Mouse (Mus musculus) E14TG2a.4 (cell line): ENCODE results near the gene Kdm4b.

ENCODE experiments used
- CTCF ChIP-seq: conservative IDR thresholded peaks from 2 replicates; pipeline ENCODE4 v1.5.1; 2014; ENCODE audit warnings: low read length
- NANOG ChIP-seq: IDR thresholded peaks from 2 replicates; pipeline ENCODE4 v1.6.1; 2014; ENCODE audit warnings: borderline replicate concordance, low read length, mixed read lengths
- POU5F1 ChIP-seq: IDR thresholded peaks from 2 replicates; pipeline ENCODE4 v1.6.1; 2014; ENCODE audit warnings: low read length, borderline replicate concordance

DNA sequence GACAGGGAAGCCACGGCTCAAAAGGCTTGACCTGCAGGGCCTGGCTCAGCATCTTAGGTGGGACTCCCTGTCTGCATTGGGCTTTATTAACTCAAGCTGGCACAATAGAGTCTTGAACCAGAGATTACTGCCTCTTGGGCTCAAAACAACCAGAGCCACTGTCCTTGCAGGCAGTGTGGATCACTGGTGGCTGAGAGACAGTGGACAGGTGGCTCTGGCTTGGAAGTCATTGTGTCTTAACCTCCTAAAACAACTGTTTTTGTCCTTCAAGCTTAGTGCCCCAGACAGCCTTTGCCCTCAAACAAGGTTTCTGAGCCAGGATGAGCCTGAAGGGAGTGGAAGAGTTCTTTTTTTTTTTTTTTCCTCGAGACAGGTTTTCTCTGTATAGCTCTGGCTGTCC is 19.5 kb downstream of the Kdm4b start:
- TF ChIP-seq CTCF (no peak), NANOG (no peak), POU5F1 (no peak)
